Mouse (Mus musculus) heart, postnatal 25 days (tissue): ENCODE data around the gene F12. TPM values are rescaled to one million over a fixed set of nuclear protein-coding genes. Genes with fewer than 3 reads are reported as not detected.

ENCODE experiments used
- DNase-seq: peaks from one replicate; pipeline ENCODE4 v3.0.0; 2022; ENCODE audit warnings: low spot score
- intact Hi-C: fragments of 180-260 bp; cut with DNase I; formaldehyde crosslinking; loops from one replicate; pipeline ENCODE4 v1.15.1; 2025
- total RNA-seq, 2 experiments: library from RNA; stranded (reverse); gene quantifications; 2 replicates each; pipeline ENCODE4 v1.2.3; 2021

The F12 gene
- not detected for total RNA-seq

DNA sequence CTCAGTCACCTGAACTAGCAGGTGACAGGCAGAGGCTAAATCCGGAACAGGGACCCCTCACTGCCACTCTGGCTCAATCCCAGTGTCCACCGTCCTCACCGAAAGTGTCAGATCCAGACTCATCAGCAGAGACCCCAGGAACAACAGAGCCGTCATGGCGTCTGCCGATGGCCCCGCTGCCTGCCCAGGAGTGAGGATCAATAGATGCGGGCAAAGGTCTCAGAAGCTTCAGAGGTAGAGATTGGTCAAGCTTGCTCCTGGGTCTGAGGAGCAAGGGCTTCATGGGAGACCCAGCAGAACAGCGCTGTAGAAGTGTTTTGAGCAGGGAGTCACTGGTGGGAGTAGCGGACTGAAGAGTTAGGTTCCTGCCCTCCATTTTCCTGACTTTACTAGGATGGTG, at the start of gene F12:
Gene F12 (minus strand): TSS at position 181 of the 400 bp plus-strand sequence.
- intact Hi-C loops: no loop called here
- no peak for DNase-seq

GRCm38 (mm10) chr13:55476256-55476655, 49.7 kb upstream of the F12 start:
- DNase-seq: no peak
- intact Hi-C loops: no loop called here

- DNase-seq: no peak
- intact Hi-C loops: no loop called here
Observed at GRCm38 (mm10) chr13:55475750-55476149, 49.2 kb upstream of the F12 start.

GRCm38 (mm10) chr13:55474621-55475069, 48.1 kb upstream of the F12 start:
- DNase-seq: no peak
- intact Hi-C loops: no loop called here

GRCm38 (mm10) chr13:55473961-55474360, 47.4 kb upstream of the F12 start:
- no peak for DNase-seq
- intact Hi-C loops: no loop called here

DNA sequence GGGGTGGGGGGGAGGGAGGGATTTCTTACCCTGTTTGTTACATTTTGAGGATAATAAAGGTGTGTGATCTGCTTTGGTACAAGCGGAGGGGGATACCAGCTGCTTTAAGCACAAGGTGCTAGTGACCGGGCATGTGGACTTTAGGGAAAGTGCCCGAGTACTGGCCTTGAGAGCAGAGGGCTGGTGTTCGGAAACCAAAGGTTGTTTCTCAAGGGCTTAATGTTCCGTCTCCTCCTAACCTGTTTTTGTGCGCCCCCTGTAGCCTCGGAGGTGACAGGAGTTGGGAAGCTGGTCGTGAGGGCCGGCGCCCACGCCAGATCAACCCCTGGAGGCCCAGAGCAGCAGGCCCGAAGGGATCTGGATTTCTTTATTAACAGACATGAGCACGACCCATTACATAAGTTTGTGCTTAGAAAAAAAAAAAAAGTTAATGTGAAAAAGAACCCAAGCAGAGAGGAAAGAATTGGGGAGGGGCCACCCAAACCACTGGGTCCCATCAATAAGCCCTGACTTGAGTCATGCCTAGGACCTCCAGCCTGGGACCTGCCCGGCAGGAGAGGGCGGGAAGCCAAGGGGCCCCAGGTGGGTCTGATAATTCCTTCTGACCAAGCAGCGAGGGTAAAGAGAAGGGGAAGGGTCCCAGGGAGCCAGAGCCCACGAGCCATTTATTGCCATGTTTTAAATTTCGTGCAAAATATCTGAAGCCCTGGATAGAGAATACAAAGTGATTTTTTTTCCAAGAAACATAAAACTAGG, 46.7 kb upstream of the F12 start:
- DNase-seq: no peak
- intact Hi-C loops: no loop called here

DNA sequence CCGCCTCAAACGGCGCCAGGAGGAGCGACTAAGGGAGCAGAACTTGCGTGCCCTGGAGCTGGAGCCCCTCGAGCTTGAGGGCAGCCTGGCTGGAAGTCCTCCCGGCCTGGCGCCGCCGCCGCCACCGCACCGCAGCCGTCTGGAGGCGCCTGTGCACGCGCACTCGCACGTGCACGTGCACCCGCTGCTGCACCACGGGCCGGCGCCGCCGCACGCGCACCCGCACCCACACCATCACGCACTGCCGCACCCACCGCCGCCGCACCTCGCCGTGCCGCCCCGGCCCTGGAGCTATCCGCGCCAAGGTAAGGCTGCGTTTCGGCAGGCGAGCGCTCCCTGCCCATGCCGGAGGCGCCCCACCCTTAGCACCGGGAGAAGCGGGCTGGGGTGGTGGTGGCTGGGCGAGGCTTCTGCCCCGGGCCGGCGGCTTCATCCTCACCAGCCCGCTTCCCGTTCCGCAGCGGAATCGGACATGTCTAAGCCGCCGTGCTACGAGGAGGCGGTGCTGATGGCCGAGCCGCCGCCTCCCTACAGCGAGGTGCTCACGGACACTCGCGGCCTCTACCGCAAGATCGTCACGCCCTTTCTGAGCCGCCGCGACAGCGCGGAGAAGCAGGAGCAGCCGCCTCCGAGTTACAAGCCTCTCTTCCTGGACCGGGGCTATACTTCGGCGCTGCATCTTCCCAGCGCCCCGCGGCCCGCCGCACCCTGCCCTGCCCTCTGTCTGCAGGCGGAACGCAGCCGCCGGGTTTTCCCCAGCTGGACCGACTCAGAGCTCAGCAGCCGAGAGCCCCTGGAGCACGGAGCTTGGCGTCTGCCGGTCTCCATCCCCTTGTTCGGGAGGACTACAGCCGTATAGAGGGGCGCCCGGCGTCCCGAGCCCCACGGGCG, 45.8 kb upstream of the F12 start:
- no peak for DNase-seq
- intact Hi-C loops: no loop called here

GRCm38 (mm10) chr13:55471819-55472131, 45.2 kb upstream of the F12 start:
- intact Hi-C loops: loop anchor here (1.0 to 2.0 kb wide), 3 partner anchors 25 to 53 kb away; partner anchors contain the start of gene Pdlim7
- DNase-seq: no peak

DNA sequence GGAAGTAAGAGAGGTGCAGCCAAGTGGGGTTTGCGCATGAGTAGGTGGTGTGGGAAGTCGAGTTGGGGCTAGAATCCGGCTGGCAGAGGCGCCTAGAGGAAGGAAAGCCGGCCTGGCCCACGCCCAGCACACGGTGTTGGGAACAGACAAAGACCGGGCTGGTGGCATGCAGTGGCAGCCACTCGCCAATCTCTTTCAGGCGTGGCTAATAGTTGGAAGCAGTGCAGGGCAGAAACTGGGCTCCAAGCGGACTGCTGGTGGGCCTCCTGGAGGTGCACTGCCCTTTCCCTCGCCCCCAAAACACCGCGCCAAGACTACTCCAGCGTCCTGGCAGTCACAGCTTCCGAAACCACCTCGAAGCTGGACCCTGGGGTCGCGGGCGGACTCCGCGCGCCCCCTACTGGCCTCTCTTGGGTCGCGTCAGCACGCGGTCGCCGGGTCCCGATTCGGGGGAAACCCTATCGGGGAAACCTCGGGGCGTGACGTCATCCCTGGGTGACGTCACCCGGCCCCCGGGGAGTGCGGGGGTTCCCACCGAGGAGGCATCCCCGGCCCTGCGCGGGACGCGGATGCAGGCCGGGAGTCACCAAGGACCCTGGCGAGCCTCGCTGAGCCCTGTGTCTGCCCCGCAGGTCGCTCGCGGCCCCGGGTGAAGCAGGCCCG, 44.7 kb upstream of the F12 start:
- peak; percentile 77 for DNase-seq
- intact Hi-C loops: loop anchor here (1.0 to 2.0 kb wide), 3 partner anchors 24 to 53 kb away; partner anchors contain the start of gene Pdlim7

DNA sequence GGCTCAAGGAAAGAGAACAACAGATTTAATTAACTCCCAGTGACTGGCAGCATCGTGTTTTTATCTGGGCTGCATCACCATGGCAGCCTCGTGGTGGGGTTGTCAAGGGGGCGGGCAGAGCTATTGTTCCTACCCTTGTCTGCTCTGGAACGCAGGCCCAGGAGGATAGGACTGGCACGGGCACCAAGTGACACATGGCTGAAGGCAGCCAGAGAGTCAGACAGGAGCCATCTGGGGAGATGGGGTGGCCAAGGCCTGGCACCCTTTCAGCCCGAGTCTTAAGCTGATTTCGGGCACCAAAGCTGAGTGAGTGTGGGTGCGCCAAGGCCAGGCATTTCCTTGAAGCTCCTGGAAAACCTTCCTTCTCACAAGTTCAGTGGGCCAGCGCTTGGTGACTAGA, 43.8 kb upstream of the F12 start:
- DNase-seq: no peak
- intact Hi-C loops: loop anchor here (2.0 kb wide), 2 partner anchors 24 to 42 kb away; partner anchors contain the start of gene Pdlim7

DNA sequence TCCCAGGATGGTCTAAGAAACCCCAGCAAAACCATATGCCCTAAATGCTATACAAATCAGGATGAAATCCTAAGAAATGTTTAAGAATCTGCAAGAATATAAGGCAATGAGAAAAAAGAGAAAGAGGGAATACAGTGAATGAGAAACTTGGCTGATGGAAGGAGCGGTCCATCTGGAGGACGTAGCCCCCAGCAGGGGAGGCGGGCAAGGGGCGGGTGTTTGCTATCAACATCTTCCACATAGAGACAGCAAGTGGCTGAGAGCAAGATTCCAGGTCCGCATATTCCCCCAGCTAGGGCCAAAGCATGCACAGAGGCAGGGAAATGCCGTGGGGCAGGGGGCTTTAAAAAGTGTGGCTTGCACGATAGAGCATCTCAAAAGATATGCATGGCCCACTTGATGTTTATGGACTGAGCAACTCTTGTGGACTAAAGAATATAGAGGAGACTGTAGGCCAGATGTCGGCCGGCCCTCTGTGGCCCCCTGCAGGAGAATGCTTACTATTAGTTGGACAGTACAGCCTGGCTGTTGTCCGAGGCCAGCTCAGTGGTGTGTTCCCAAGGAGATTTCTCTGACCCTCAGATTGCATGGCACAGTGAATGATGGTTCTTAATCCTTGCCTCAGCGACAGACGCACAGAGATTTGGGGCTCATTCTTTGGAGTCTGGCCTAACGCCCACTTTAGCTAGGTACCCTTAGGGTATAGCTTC, 42.4 kb upstream of the F12 start:
- DNase-seq: no peak
- intact Hi-C loops: loop anchor here (1.0 kb wide), 1 partner anchor 48 kb away; no protein-coding TSS in a partner anchor

GRCm38 (mm10) chr13:55465830-55466440, 39.3 kb upstream of the F12 start:
- DNase-seq: no peak
- intact Hi-C loops: no loop called here

- intact Hi-C loops: no loop called here
- DNase-seq: no peak
Observed at GRCm38 (mm10) chr13:55465184-55465583, 38.6 kb upstream of the F12 start.

DNA sequence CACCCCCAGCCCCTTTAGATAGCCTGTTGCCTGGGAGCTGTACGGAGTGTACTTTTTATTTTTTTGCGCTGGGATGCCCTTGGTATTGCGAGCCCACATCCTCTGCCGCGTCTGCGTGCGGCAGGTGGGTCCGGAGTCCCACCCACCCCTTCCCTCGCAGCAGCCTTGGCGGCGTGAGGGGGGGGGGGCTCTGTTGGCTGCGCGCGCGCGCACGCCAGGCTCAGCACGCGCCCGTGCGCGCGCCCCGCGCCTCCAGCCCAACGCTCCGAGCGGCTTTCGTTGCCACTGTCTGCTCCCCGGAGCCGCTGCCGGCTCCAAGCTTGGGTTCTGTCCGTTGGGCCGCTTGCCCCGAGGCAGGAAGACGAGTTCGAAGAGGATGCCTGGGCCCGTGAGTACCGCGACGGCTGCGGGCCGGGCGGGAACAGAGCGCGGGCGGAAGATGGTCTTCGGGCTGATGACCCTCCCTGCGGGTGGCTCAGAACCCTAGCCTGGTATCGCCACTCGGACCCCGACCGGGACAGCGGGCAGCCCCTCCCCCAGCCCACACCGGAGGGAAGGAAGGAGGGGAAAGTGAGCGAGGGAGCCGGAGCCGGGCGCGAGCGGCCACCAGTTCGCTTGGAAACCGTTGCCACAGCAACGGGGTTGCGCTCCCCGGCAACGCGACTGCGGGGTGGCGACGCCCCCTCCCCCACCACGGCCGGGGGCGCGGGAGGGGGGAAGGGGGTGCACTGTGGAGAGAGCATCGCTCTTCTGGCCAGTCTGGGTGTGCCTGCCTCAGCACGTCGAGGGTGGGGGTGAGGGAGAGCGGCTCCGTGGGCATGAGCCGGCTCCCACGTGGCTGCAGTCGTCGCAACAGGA, 37.7 kb upstream of the F12 start, which contains the start of gene Prr7:
Gene Prr7 (plus strand): TSS at position 241 of the 858 bp plus-strand sequence.
- no peak for DNase-seq
- intact Hi-C loops: no loop called here

GRCm38 (mm10) chr13:55463399-55464026, 36.9 kb upstream of the F12 start:
- DNase-seq: no peak
- intact Hi-C loops: no loop called here

DNA sequence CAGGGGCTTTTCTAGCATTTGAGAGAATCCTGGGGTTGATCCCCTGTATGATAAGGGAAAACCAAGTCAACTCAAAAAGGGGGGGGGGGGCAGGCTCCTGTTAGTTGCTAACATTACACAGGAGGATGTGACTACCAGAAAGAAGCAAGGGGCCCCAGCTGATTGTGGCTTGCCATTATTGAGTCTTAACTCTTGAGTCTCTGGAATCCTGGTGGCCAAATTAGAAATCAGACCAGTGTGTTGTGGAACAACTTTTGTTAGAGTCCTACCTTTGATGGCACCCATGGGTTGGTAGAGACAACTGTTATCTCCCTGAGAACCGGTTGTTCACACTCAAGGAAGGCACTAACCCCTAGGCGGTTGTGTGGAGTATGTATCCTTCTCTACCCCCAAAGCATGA, 36.4 kb upstream of the F12 start:
- intact Hi-C loops: no loop called here

GRCm38 (mm10) chr13:55451785-55452549, 25.4 kb upstream of the F12 start:
- intact Hi-C loops: no loop called here
- no peak for DNase-seq

More for the DNA sequence above, 36.4 kb upstream of the F12 start:
- DNase-seq: no peak
